Mouse (Mus musculus) small intestine, adult 2 months (tissue): ENCODE measurements around the gene Asxl1.

Source experiments
- CTCF ChIP-seq: fragments of 200-500 bp; IDR thresholded peaks from 2 replicates; pipeline ENCODE4 v1.5.1; 2012; ENCODE audit warnings: low read depth, mild to moderate bottlenecking, control low read depth, inconsistent platforms, low read length, moderate library complexity, mixed read lengths; ENCODE audit not compliant: insufficient replicate concordance, insufficient read length; ENCODE audit errors: extremely low read depth
- POLR2A ChIP-seq: fragments of 200-500 bp; IDR thresholded peaks from 2 replicates; pipeline ENCODE4 v1.6.1; 2012; ENCODE audit warnings: low read depth, mild to moderate bottlenecking, control low read depth, inconsistent platforms, low read length, moderate library complexity

DNA sequence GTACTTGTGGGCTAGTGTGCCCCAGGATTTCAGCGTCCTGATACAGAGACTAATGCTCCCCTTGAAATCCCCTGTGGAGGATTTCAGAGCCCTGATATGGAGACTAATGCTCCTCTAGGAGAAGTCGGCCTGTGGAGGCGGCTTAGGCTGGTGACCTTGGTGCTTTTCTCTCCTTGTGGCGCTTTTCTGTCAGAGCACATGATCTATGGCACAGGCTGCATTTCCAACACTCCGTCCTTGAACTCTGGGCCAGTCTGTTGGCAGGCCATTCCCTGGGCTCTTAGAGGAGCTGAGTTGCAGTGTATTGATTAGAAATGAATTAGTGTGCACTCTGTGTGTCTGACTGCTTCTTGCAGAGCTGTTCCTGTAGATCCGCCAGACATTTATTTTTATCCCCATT, 40.4 kb upstream of the Asxl1 start:
- TF ChIP-seq POLR2A (no peak), CTCF (no peak)
